Mouse (Mus musculus) limb, embryonic 11.5 days (tissue): ENCODE measurements around the gene Sv2b. TPM values are rescaled to one million over a fixed set of nuclear protein-coding genes. Genes with fewer than 3 reads are reported as not detected.
A peak's percentile ranks its signal among the peaks of the same experiment; 100 is the strongest.
"Not testable (repeated sequence)": the region's sequence is repeated elsewhere in the genome, so short reads cannot be mapped to it uniquely, and the experiment has no call there.

Source experiments
- ATAC-seq: fragments of 200-750 bp; cut with Nextera tagmentation; 2 replicates; pipeline ENCODE4 v1.8.0; 2017; ENCODE audit warnings: low read depth; ENCODE audit not compliant: insufficient number of reproducible peaks, low FRiP score, low TSS enrichment
- DNase-seq: peaks from one replicate; pipeline ENCODE4 v3.0.0-alpha.2; 2015; ENCODE audit warnings: low spot score
- H3K27ac ChIP-seq: fragments of 300-500 bp; sonication (generic); replicated peaks from 2 replicates; pipeline ENCODE4 v1.5.1; 2014; ENCODE audit warnings: low read depth, mild to moderate bottlenecking, low read length
- H3K27me3 ChIP-seq: fragments of 300-500 bp; sonication (generic); 2 replicates; pipeline ENCODE4 v1.6.1; 2014; ENCODE audit warnings: mild to moderate bottlenecking, low read length, mixed read lengths; ENCODE audit not compliant: control insufficient read depth, insufficient read depth
- H3K36me3 ChIP-seq: fragments of 300-500 bp; sonication (generic); 2 replicates; pipeline ENCODE4 v1.6.1; 2014; ENCODE audit warnings: mild to moderate bottlenecking, low read length, moderate library complexity, mixed read lengths; ENCODE audit not compliant: control insufficient read depth, insufficient read depth
- H3K4me1 ChIP-seq: fragments of 300-500 bp; sonication (generic); 2 replicates; pipeline ENCODE4 v1.6.1; 2014; ENCODE audit warnings: low read length, mixed read lengths; ENCODE audit not compliant: control insufficient read depth, insufficient read depth
- H3K4me2 ChIP-seq: fragments of 300-500 bp; sonication (generic); 2 replicates; pipeline ENCODE4 v1.6.1; 2014; ENCODE audit warnings: low read depth, mild to moderate bottlenecking, moderate library complexity; ENCODE audit not compliant: severe bottlenecking
- H3K4me3 ChIP-seq: fragments of 300-500 bp; sonication (generic); 2 replicates; pipeline ENCODE4 v1.5.1; 2014; ENCODE audit warnings: low read depth, low read length
- H3K9ac ChIP-seq: fragments of 300-500 bp; sonication (generic); 2 replicates; pipeline ENCODE4 v1.6.1; 2014; ENCODE audit warnings: mild to moderate bottlenecking, low read length
- H3K9me3 ChIP-seq: fragments of 300-500 bp; sonication (generic); 2 replicates; pipeline ENCODE4 v1.6.1; 2016; ENCODE audit warnings: low read length; ENCODE audit not compliant: control insufficient read depth
- WGBS: fragments of 180-500 bp; shearing (Covaris S2); extraction: QIAGEN DNeasy Blood & Tissue Kit; methylation state at CpG from one replicate; pipeline ENCODE4 v1.1.7; 2014; 5-methylcytosine and 5-hydroxymethylcytosine counted together
- polyA plus RNA-seq: library from polyadenylated mRNA; unstranded; fragments of >200 nt; fragmentation: Nextera tagmentation; extraction: Ambion mirVana; gene quantifications from 2 replicates; pipeline ENCODE4 v1.2.1, GENCODE M21; 2014

Sv2b gene
- polyA plus RNA-seq, 1 experiment from 2014 or later, result 1.1 TPM

DNA sequence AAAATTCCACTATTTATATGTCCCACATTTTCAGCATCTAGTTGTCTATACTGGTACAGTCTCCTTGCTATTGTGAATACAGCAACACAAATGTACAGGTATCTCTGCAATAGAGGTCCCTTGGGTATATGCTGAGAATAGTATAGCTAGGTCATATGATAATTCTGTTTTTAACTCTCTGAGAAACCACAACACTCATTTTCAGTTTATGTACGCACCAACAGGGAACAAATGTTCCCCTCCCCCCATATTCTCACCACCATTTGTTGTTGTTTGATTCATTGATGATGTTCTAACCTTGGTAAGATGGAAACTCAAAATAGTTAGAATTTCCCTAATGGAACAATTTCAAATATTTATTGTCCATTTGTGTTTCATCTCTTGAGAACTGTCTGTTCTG lies 16.2 kb upstream of the Sv2b start:
- no peaks in the 10 kb centered on the region for H3K4me1 ChIP-seq
- no peak overlapping the region for H3K4me2 ChIP-seq
- 77% methylated on average over 1 of the region's 1 CpGs for WGBS
- no peaks in the 10 kb centered on the region for H3K9me3 ChIP-seq
- ATAC-seq, result no peak
- H3K36me3 ChIP-seq, result no peaks in the 10 kb centered on the region
- H3K9ac ChIP-seq, result no peak overlapping the region
- H3K4me3 ChIP-seq, result no peak overlapping the region
- no peaks in the 10 kb centered on the region for H3K27me3 ChIP-seq
- H3K27ac ChIP-seq, result no peak overlapping the region
- no peak for DNase-seq

- ATAC-seq, H3K36me3 ChIP-seq: not testable (repeated sequence)
These were observed 13.7 kb upstream of the Sv2b start for GRCm38 (mm10) chr7:75322742-75323141.

GRCm38 (mm10) chr7:75320009-75320408 lies 10.9 kb upstream of the Sv2b start:
- ATAC-seq (no peak), DNase-seq (no peak)
- H3K27ac ChIP-seq, result no peak overlapping the region
- H3K27me3 ChIP-seq, result no peaks in the 10 kb centered on the region
- H3K36me3 ChIP-seq, result no peaks in the 10 kb centered on the region
- H3K9me3 ChIP-seq, result no peaks in the 10 kb centered on the region
- no peak overlapping the region for H3K9ac ChIP-seq
- no peaks in the 10 kb centered on the region for H3K4me1 ChIP-seq
- H3K4me3 ChIP-seq, result no peak overlapping the region
- no peak overlapping the region for H3K4me2 ChIP-seq

More at GRCm38 (mm10) chr7:75322742-75323141, 13.7 kb upstream of the Sv2b start:
- H3K27ac ChIP-seq, H3K4me1 ChIP-seq, H3K27me3 ChIP-seq, H3K4me3 ChIP-seq, H3K4me2 ChIP-seq, DNase-seq, H3K9me3 ChIP-seq, H3K9ac ChIP-seq: not testable (repeated sequence)
- WGBS, result 96% methylated on average over 3 of the region's 3 CpGs

- WGBS, result 88% methylated on average over 1 of the region's 1 CpGs
- no peak for ATAC-seq
- H3K4me1 ChIP-seq, result no peaks in the 10 kb centered on the region
These were observed 9.3 kb upstream of the Sv2b start for GRCm38 (mm10) chr7:75318320-75318719.

GRCm38 (mm10) chr7:75314873-75315272 lies 5.8 kb upstream of the Sv2b start:
- no peaks in the 10 kb centered on the region for H3K4me1 ChIP-seq
- H3K27ac ChIP-seq, result no peak overlapping the region
- ATAC-seq (no peak), DNase-seq (no peak)
- no peak overlapping the region for H3K4me2 ChIP-seq
- no peak overlapping the region for H3K4me3 ChIP-seq
- 71% methylated on average over 5 of the region's 5 CpGs for WGBS
- H3K36me3 ChIP-seq, result no peaks in the 10 kb centered on the region
- no peaks in the 10 kb centered on the region for H3K27me3 ChIP-seq
- no peaks in the 10 kb centered on the region for H3K9me3 ChIP-seq
- no peak overlapping the region for H3K9ac ChIP-seq

More at GRCm38 (mm10) chr7:75318320-75318719, 9.3 kb upstream of the Sv2b start:
- Histone ChIP-seq H3K9ac (no peak overlapping the region), H3K27me3 (no peaks in the 10 kb centered on the region), H3K36me3 (no peaks in the 10 kb centered on the region), H3K4me2 (no peak overlapping the region), H3K4me3 (no peak overlapping the region), H3K27ac (no peak overlapping the region), H3K9me3 (no peaks in the 10 kb centered on the region)
- DNase-seq, result no peak

- Histone ChIP-seq H3K27ac (no peak overlapping the region), H3K4me3 (no peak overlapping the region), H3K4me1 (peaks cover 5% of the 10 kb centered on the region), H3K9ac (no peak overlapping the region), H3K36me3 (no peaks in the 10 kb centered on the region), H3K9me3 (no peaks in the 10 kb centered on the region), H3K27me3 (peaks cover 32% of the 10 kb centered on the region), H3K4me2 (no peak overlapping the region)
- DNase-seq, result no peak
- WGBS, result 82% methylated on average over 8 of the region's 8 CpGs
- no peak for ATAC-seq
These were observed 508 bp upstream of the Sv2b start for GRCm38 (mm10) chr7:75309570-75309969.

DNA sequence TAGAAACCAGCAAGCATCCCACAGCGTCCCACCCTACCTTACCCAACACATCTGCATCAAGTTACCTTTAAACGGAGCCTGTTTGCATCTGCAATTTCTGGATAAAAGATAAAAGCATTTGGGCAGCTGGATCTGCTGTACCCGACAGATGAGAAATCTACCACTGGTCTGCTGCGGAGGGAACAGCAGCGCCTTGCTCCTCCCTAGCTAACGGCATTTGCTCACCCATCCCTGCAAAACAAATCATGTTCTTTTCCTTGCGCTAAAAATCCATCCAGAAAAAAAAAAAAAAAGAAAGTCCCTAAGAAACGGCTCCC lies 964 bp downstream of the Sv2b start:
- no peaks in the 10 kb centered on the region for H3K36me3 ChIP-seq
- H3K4me2 ChIP-seq, result peak overlapping the region; percentile 86
- no peak overlapping the region for H3K27ac ChIP-seq
- peak overlapping the region; percentile 40 for H3K4me3 ChIP-seq
- ATAC-seq, result no peak
- H3K4me1 ChIP-seq, result peaks cover 5% of the 10 kb centered on the region
- no peak overlapping the region for H3K9ac ChIP-seq
- no peaks in the 10 kb centered on the region for H3K9me3 ChIP-seq
- DNase-seq, result no peak
- 7% methylated on average over 8 of the region's 8 CpGs for WGBS
- H3K27me3 ChIP-seq, result peaks cover 34% of the 10 kb centered on the region

- no peak for DNase-seq
- ATAC-seq, result no peak
- WGBS, result 47% methylated on average over 8 of the region's 8 CpGs
- H3K27ac ChIP-seq, result no peak overlapping the region
- H3K9ac ChIP-seq, result no peak overlapping the region
- no peak overlapping the region for H3K4me3 ChIP-seq
- H3K27me3 ChIP-seq, result peaks cover 34% of the 10 kb centered on the region
- H3K36me3 ChIP-seq, result no peaks in the 10 kb centered on the region
- H3K4me2 ChIP-seq, result peak overlapping the region; percentile 86; the same call in 1 of the 2 replicates
- peaks cover 5% of the 10 kb centered on the region for H3K4me1 ChIP-seq
- no peaks in the 10 kb centered on the region for H3K9me3 ChIP-seq
These were observed 1.4 kb downstream of the Sv2b start for GRCm38 (mm10) chr7:75307570-75308087.

- 90% methylated on average over 9 of the region's 9 CpGs for WGBS
- Histone ChIP-seq H3K27me3 (peaks cover 34% of the 10 kb centered on the region), H3K9me3 (no peaks in the 10 kb centered on the region), H3K9ac (no peak overlapping the region), H3K4me3 (no peak overlapping the region), H3K4me2 (no peak overlapping the region), H3K27ac (no peak overlapping the region), H3K36me3 (no peaks in the 10 kb centered on the region), H3K4me1 (peaks cover 5% of the 10 kb centered on the region)
- DNase-seq, result no peak
- ATAC-seq, result no peak
These were observed 3.1 kb downstream of the Sv2b start for GRCm38 (mm10) chr7:75305901-75306465.
